Mouse (Mus musculus) mature B cell (primary cell): ENCODE results near the gene 4931428L18Rik.

ENCODE experiments used
- in situ Hi-C: fragments of 300-500 bp; cut with MboI; formaldehyde crosslinking; loops from 2 replicates; pipeline ENCODE4 v1.14.3; 2019

Gene 4931428L18Rik

GRCm38 (mm10) chr1:31222564-31222963 is at the start of gene 4931428L18Rik, which contains the start of gene Pih1d3:
Gene 4931428L18Rik, minus strand, starts transcription at chr1:31222684.
Gene Pih1d3, plus strand, starts transcription at chr1:31222838.
- in situ Hi-C loops: no loop called here

- in situ Hi-C loops: no loop called here
These were observed 37.9 kb upstream of the 4931428L18Rik start for GRCm38 (mm10) chr1:31260218-31260923.

DNA sequence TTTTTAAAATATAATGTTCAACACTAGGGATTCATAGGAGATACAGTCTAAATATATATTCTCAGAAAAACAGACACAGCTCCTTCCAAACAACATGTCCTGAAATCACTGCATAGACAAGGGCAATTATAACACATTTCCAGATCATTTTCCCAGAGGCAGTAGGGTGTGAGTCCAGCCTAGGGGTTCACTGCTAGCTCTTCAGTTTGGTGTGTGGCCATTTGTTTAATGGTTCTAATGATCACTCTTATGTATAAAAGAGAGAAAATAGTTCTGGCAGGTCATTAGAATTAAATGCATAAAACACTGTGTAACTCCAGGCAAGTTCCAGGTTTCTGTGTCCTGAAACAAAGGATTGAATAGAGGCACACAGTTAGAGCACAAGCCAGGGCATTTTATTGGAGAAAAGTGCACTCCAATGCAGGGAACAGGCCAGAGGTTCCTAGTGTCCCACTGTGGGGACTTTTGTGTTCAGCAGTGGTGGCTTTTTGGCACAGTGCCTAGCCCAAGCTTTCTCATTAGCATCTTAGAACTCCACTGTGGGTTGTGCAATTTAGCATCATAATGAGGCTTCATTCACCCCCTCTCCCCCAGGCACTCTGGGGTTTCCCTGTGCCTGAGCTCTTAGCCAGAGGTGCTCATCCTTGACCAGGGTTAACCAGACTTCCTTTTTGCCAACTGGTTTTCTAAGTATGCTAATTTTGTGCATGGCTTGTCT is 11.0 kb upstream of the 4931428L18Rik start:
- in situ Hi-C loops: no loop called here

- in situ Hi-C loops: no loop called here
These were observed 1.8 kb downstream of the 4931428L18Rik start for GRCm38 (mm10) chr1:31220599-31221250.

DNA sequence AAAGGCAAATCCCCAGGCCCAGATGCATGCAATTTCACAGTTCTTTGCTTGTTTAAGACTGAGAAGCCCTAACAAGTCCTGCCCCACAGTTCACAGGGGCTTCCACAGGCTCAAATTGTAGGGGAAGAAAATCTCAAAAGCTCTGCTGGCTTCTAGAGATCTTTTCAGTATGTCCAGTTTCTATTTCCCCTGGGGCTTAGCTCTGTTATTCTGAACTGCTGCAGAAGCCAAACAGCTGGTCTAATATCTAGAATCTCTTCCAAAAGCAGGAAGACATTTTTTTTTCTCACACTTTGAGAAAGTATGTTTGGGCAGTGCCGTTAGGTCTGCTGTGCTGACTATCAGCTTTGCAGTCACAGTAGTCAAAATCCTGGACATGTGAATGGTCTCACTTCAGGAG is 7.7 kb downstream of the 4931428L18Rik start:
- in situ Hi-C loops: no loop called here

DNA sequence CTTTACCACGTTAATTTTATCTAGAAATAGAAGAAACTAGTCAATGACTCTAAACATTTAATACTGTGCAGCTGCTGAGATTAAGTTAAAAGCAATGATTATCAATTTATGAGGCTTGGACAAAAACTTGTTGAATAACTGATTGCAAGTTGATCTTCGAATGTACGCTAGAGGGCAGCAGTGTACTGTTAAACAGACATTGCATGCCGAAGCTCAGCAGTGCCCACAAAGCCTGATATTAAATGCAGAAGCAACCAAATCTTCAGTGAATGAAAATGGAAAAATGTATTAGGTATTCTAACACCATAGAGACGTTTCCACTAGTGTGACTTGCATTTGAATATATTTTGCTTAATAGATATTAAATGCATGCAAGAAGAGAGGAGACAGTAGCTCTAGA is 12.3 kb downstream of the 4931428L18Rik start:
- in situ Hi-C loops: no loop called here

- in situ Hi-C loops: no loop called here
These were observed 16.7 kb downstream of the 4931428L18Rik start for GRCm38 (mm10) chr1:31205770-31206169.

GRCm38 (mm10) chr1:31205346-31205745 is 17.1 kb downstream of the 4931428L18Rik start:
- in situ Hi-C loops: no loop called here

DNA sequence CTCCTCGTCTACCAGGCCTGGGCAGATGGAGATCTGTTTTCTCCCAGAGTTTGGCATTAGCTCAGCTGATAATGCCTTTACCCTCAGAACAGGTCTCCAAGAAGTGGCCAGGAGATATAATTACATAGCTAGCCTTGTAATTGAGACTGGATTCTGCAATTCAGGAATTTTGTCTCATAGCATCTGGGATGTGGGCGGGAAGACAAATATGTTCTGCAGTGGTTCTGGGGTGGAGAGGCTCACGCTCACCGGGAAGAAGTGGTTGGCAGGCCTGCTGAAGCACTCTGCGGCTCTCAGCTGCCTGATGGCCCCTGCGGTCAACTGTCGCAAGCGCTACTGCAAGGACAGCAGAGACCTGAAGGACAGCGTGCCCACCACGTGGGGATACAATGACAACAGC is 18.7 kb downstream of the 4931428L18Rik start:
- in situ Hi-C loops: no loop called here

DNA sequence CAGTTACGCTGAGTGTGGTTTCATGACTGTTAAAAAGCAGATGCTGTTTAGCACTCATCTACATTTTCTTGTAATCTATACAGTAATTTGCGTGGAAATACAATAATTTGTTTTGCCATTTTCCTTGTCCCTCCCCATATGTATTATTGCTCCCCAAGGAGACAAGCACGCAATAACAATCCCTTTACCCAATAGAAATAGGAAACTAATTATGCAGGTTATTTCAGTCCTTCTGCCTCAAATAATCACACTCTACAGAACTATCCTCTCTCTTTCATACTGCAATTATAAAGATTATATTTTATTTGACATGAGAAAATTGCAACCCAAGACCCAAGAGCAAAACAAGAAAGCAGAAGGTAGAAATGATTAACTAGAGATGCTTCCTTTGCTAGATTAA is 25.5 kb downstream of the 4931428L18Rik start:
- in situ Hi-C loops: no loop called here

DNA sequence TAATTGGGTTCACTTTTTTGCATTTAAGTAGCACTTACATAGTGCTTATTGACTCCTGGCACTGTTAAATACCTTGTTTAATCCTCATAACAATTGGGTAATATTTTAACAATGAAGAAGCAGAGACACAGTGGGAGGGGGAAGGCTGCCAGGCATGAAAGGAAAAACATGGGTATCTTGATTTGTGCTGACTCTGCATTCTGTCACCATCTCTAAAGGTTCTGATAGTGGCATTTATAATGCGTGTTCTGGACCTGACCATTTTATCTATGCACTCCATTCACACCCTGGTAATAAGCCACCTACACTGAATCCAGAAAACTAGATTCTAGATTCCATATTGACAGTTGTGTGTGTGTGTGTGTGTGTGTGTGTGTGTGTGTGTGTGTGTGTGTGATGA is 26.9 kb downstream of the 4931428L18Rik start:
- in situ Hi-C loops: no loop called here

GRCm38 (mm10) chr1:31190237-31190866 is 32.1 kb downstream of the 4931428L18Rik start:
- in situ Hi-C loops: no loop called here

DNA sequence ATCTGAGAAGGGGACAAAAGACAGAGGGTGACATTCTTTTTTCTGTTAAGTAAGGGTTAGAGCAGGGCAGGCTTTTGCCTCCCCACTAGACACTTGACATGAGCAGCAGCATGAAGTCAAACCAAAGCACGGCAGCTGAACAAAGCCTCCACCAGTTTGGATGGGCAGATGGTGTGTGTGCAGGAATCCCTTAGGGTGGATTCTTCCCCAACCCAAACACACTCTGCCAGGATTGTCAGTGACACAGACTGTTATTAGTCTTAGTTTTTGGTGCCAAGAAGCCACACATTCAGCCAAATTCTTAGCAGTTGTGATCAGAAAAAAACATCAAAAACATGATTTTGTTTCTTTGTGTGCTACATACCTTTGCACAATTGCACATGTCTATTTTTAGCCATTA is 44.2 kb downstream of the 4931428L18Rik start:
- in situ Hi-C loops: no loop called here

DNA sequence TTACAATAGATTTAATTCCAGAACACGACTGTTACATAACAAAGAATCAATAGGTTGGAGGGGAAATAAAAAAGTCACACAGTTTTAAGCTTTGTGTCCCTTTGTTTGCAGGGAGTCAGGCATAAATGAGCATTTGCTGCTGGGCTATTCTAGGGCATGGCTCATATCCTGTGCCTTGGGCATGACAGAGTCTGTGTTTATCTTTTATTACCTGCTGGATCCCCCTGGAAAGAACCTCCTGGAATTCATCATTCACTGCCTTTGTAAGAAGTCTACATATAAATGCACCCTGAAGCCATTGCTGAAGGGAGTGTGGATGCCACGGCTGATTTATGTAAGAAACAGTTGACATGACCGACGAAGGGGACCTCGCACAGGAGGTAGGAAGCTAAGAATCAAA is 46.4 kb downstream of the 4931428L18Rik start, which contains the start of gene Lgsn:
Gene Lgsn (plus strand): TSS at position 301 of the 400 bp plus-strand sequence.
- in situ Hi-C loops: no loop called here

DNA sequence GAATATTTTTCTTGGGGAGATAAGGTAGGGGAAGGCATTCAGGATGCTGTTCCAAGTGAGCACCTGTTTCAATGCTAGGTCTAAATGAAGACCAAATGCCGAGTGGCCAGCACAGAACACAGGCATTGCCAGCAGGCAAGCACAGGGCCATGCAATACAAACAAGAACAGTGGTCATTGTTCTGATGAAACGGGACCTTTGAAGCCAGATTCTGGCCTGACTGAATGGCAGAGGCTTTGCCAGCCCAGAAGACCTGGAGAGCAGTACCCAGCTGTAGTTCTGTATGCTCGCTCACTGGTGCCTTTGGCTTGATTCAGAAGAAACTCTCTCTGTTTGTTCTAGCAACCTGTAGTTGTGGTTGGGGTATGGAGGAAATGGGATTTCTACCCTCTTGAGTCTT is 47.1 kb downstream of the 4931428L18Rik start:
- in situ Hi-C loops: no loop called here

DNA sequence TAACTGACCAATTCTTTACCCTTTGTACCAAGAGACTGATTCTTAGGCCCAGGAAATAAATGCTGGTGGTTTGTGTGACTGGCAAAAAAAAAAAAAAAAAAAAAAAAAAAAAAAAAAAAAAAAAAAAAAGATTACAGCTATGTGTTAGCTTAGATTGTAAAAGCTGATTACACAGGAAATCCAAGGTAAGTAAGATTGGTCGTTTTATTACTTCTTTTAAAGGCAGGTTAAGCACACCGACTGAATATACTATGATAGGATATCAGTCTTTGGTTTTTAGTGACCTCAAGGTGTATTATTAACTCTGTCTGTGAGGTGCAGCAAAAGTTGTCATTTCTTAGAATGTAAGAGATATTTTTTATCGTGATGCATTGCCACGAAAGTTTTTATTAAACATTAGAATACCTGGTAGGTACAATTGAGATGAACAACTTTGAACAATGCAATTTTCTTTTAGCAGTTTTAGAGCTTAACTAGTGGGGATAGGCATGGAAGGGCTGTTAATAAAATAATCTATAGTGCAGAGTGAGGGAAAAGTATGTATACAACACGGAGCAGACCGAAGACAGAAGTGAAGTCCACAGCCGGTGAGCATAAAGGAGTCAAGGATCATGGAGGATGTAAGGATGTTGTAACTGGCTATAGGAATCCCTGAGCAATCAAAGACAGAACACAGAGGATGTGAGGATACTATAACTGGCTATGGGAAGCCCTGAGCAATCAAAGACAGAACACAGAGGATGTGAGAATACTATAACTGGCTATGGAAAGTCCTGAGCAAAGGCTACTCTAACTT is 57.0 kb downstream of the 4931428L18Rik start:
- in situ Hi-C loops: no loop called here

GRCm38 (mm10) chr1:31164527-31165189 is 57.8 kb downstream of the 4931428L18Rik start:
- in situ Hi-C loops: no loop called here

GRCm38 (mm10) chr1:31156884-31157283 is 65.6 kb downstream of the 4931428L18Rik start:
- in situ Hi-C loops: no loop called here

- in situ Hi-C loops: no loop called here
These were observed 66.3 kb downstream of the 4931428L18Rik start for GRCm38 (mm10) chr1:31156185-31156584.

DNA sequence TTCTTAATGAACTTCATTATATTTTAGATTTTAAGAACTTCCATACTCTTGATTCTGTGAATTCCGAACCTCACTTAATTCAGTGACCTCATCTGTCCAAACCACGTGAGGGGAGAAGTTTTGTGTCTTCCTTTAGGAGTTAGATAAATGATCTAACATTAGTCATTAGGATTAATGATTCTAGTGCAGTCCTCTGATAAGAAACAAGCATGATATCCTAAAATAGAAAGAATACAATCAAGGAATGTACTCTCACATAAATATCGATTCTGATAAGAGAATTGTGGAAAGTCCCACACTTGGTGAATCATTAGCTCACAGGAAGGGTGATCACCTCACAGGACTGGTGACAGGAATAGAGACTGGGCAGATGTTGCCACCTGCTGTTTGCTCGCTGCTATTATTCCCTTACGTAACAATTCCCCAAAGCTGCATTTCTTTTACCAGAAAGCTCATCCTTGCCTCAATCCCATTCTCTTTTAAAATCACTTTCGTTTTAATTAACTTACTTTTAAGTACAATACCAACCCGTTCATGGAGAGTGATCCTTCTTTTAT is 68.6 kb downstream of the 4931428L18Rik start:
- in situ Hi-C loops: no loop called here
